Mouse (Mus musculus): Measurements from ENCODE around the gene Fastk.

DNA sequence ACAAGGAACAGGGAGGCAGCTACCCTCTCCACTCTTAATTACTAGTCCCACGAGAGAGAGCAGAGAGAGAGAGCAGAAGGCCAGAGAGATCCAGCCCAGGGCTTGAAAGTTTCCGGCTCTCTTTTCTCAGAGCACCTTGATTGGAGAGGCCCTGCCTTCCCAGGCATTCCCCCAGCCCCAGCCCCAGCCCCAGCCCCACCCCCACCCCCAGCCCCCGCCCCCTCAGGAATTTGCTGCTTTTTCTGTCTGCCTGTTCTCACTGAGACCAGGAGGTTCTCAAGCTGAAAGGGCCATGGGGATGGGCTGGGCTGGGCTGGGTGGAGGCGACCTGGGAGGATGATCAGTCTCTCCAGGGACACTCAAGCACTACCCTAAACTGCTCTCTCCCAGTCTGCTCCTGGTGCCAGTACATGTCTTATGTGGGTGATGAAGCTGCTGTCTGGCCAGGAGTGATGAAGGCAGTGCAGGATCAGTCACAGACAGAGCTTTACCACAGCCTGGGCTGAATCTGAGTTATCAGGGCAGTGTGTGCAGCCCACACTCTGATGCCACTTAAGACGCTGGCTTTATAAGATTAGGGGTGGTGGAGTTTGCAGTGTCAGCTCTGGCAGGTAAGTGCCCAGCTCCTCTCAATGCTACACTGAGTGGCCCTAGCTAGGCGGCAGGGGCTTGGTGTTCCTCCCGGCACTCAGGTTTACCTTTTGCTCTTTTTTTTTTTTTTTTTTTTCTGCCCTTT, 28.0 kb upstream of the Fastk start:
- TF ChIP-seq CTCF (IDR thresholded peaks at IDR 0.05; ENCODE audit: extremely low read depth, insufficient read length, insufficient replicate concordance, low read depth, low read length) (no peak), POLR2A (IDR thresholded peaks at IDR 0.05; ENCODE audit: low read depth, low read length) (no peak)

Measured in small intestine, adult 2 months (tissue).